8 mouse cellular contexts compared by ENCODE assay signal in the genomic region with DNA sequence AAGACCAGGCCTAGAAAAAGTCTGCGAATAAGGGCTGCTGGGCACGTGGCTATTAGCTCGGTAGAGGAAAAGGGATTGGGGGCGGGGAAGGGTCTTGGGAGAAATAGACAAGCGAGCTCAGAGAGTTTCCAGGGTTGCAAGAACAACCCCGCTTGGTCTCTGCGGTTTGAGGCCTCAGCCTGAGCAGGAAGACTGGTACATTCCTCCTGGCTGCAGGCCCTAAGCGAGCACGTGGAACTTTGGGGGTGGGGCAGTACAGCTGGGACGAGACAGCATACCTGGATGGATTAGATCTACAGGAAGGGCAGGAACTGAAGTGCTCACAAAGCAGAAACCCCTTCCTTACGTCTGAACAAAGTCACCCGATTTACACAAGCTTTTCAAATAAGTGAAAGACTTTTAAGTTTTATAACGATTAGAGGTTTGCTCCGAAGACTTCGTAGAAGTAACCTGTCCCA. TPM values are rescaled to one million over a fixed set of nuclear protein-coding genes. Genes with fewer than 3 reads are reported as not detected.
A peak's percentile ranks its signal among the peaks of the same experiment; 100 is the strongest.
DNase-seq lines count a peak whose midpoint lies in the region; ATAC-seq and TF ChIP-seq lines count a peak whose summit lies in the region.

No protein-coding gene starts in this region.

- no peak for DNase-seq in left cerebral cortex, adult 2 months (ENCODE audit: extremely low spot score in 1 of 2, low spot score in 2 of 2)
- DNase-seq in left cerebral cortex, adult 8-10 months (ENCODE audit: low spot score in 2 of 2) = no peak
- peak; percentile 38 to 51 for DNase-seq in cerebellum, postnatal 25 days
- DNase-seq in gastrocnemius, postnatal 25 days = peak; percentile 35
- DNase-seq in liver, embryonic 13.5 days = peak; percentile 40
- peak; percentile 57 for DNase-seq in naive thymus-derived CD4-positive, alpha-beta T cell, adult 2 months (ENCODE audit: low read depth)
- peak; percentile 77 for DNase-seq in testis, postnatal 10 days (ENCODE audit: low spot score)

- H3K27ac ChIP-seq in left cerebral cortex, adult 2 months = peak overlapping the region; percentile 55; the same call in 1 of the 2 replicates
- no peak overlapping the region for H3K27ac ChIP-seq in intestine, postnatal 0 days (ENCODE audit: low read depth, low read length)
- H3K27ac ChIP-seq in liver, embryonic 13.5 days = peak overlapping the region; percentile 73

- 4% methylated on average over 15 of the region's 15 CpGs for WGBS in intestine, postnatal 0 days
- 2% methylated on average over 15 of the region's 15 CpGs for WGBS in liver, embryonic 13.5 days (ENCODE audit: insufficient replicate concordance)

- peak overlapping the region; percentile 87 for H3K4me2 ChIP-seq in intestine, postnatal 0 days (replicated peaks; ENCODE audit: low read depth)
- peak overlapping the region; percentile 89 for H3K4me2 ChIP-seq in liver, embryonic 13.5 days

- peak overlapping the region; percentile 58 for H3K4me3 ChIP-seq in left cerebral cortex, adult 2 months
- H3K4me3 ChIP-seq in intestine, postnatal 0 days (ENCODE audit: low read depth, low read length) = peak overlapping the region; percentile 36
- H3K4me3 ChIP-seq in liver, embryonic 13.5 days (replicated peaks) = peak overlapping the region; percentile 73

- TF ChIP-seq CTCF in left cerebral cortex, adult 2 months (IDR thresholded peaks at IDR 0.05) = no peak
- no peak for TF ChIP-seq CTCF in intestine, postnatal 0 days (IDR thresholded peaks at IDR 0.05; ENCODE audit: low read depth)

- peak; percentile 66; the same call in 1 of the 2 replicates for ATAC-seq in intestine, postnatal 0 days
- peak; percentile 41 for ATAC-seq in liver, embryonic 13.5 days (ENCODE audit: low read depth)

- no peaks in the 10 kb centered on the region for H3K9me3 ChIP-seq in intestine, postnatal 0 days (ENCODE audit: control insufficient read depth)
- no peaks in the 10 kb centered on the region for H3K9me3 ChIP-seq in liver, embryonic 13.5 days (replicated peaks)

- H3K4me1 ChIP-seq in intestine, postnatal 0 days (replicated peaks; ENCODE audit: control insufficient read depth, insufficient read depth, low read length) = 0 out of 2 replicates have a peak, but pooled peaks cover 6% of the 10 kb centered on the region
- peaks cover 51% of the 10 kb centered on the region for H3K4me1 ChIP-seq in liver, embryonic 13.5 days (replicated peaks)

- H3K36me3 ChIP-seq in intestine, postnatal 0 days (ENCODE audit: control insufficient read depth, insufficient read depth) = no peaks in the 10 kb centered on the region
- peaks cover 15% of the 10 kb centered on the region; the same call in 1 of the 2 replicates for H3K36me3 ChIP-seq in liver, embryonic 13.5 days

- no peaks in the 10 kb centered on the region for H3K27me3 ChIP-seq in intestine, postnatal 0 days (replicated peaks; ENCODE audit: control insufficient read depth, insufficient read depth, low read length)
- H3K27me3 ChIP-seq in liver, embryonic 13.5 days = no peaks in the 10 kb centered on the region

- H3K9ac ChIP-seq in intestine, postnatal 0 days (ENCODE audit: low read depth, low read length) = peak overlapping the region; percentile 41
- H3K9ac ChIP-seq in liver, embryonic 13.5 days = peak overlapping the region; percentile 77

- intact Hi-C loops in left cerebral cortex, adult 2 months (cut with DNase I) = no loop called here

RNA-seq across cellular contexts. Expression of gene Phgdh, which starts 1.2 kb away (rescaled TPM):
- 10 to 100 TPM; 52.5 to 52.7 TPM for total RNA-seq in left cerebral cortex, adult 2 months (2021)
- 10 to 100 TPM; 63.1 to 66.4 (median 64.7) TPM for total RNA-seq in left cerebral cortex, adult 8-10 months (2022)
- total RNA-seq in gastrocnemius, postnatal 25 days (2021) = 1 to 10 TPM; 2.5 to 7.2 TPM
- polyA plus RNA-seq in intestine, postnatal 0 days (2015; fragmentation: Nextera tagmentation; extraction: Ambion mirVana) = 89.9 and 93.7 TPM in 2 replicates
- 305 and 316 TPM in 2 replicates for polyA plus RNA-seq in liver, embryonic 13.5 days (2015; fragmentation: Nextera tagmentation; extraction: Ambion mirVana)

RNA-seq across cellular contexts. Expression of gene Zfp697, which starts 43.6 kb away (rescaled TPM):
- 10 to 100 TPM; 33.2 to 35.0 TPM for total RNA-seq in left cerebral cortex, adult 2 months (2021)
- total RNA-seq in left cerebral cortex, adult 8-10 months (2022) = 10 to 100 TPM; 26.9 to 30.8 (median 27.6) TPM
- total RNA-seq in gastrocnemius, postnatal 25 days (2021) = 1 to 10 TPM in 1 of 2 experiments, under 1 TPM in 1; 0.88 to 1.0 TPM
- 6.2 and 6.6 TPM in 2 replicates for polyA plus RNA-seq in intestine, postnatal 0 days (2015; fragmentation: Nextera tagmentation; extraction: Ambion mirVana)
- polyA plus RNA-seq in liver, embryonic 13.5 days (2015; fragmentation: Nextera tagmentation; extraction: Ambion mirVana) = 2.0 and 2.8 TPM in 2 replicates

RNA-seq across cellular contexts. Expression of gene Hmgcs2, which starts 58.4 kb away (rescaled TPM):
- 1 to 10 TPM; 6.3 to 6.4 TPM for total RNA-seq in left cerebral cortex, adult 2 months (2021)
- total RNA-seq in left cerebral cortex, adult 8-10 months (2022) = 1 to 10 TPM; 4.3 to 5.9 (median 4.9) TPM
- total RNA-seq in gastrocnemius, postnatal 25 days (2021) = 1 to 10 TPM; 1.2 to 1.4 TPM
- 649 and 754 TPM in 2 replicates for polyA plus RNA-seq in intestine, postnatal 0 days (2015; fragmentation: Nextera tagmentation; extraction: Ambion mirVana)
- polyA plus RNA-seq in liver, embryonic 13.5 days (2015; fragmentation: Nextera tagmentation; extraction: Ambion mirVana) = 41.9 and 42.6 TPM in 2 replicates

Comparison
In these comparisons a context has a peak if more than half of its experiments do, and no peak if none do; other contexts are left out.
1. DNase-seq: peak in cerebellum, postnatal 25 days (2 of 2), gastrocnemius, postnatal 25 days (single experiment), liver, embryonic 13.5 days (single experiment), naive thymus-derived CD4-positive, alpha-beta T cell, adult 2 months (single experiment) and testis, postnatal 10 days (single experiment); none in left cerebral cortex, adult 2 months (0 of 2) and left cerebral cortex, adult 8-10 months (0 of 2).
2. RNA of gene Phgdh, which starts 1.2 kb away (total RNA-seq): 63.1 to 66.4 TPM in left cerebral cortex, adult 8-10 months and 52.5 to 52.7 TPM in left cerebral cortex, adult 2 months; 2.5 to 7.2 TPM in gastrocnemius, postnatal 25 days; every median in the first group is over 4 times any median in the second.
3. RNA of gene Zfp697, which starts 43.6 kb away (total RNA-seq): 33.2 to 35.0 TPM in left cerebral cortex, adult 2 months and 26.9 to 30.8 TPM in left cerebral cortex, adult 8-10 months; 0.88 to 1.0 TPM in gastrocnemius, postnatal 25 days; every median in the first group is over 10 times any median in the second.
4. Peak in every context shown above with its lines, with median percentiles within 50 percentile points of each other: H3K4me3 ChIP-seq.